Mouse (Mus musculus): Measurements from ENCODE around the gene Mettl26. TPM values are rescaled to one million over a fixed set of nuclear protein-coding genes. Genes with fewer than 3 reads are reported as not detected.

The Mettl26 gene
- polyA plus RNA-seq, 1 experiment from 2014 or later: 50.5 TPM

DNA sequence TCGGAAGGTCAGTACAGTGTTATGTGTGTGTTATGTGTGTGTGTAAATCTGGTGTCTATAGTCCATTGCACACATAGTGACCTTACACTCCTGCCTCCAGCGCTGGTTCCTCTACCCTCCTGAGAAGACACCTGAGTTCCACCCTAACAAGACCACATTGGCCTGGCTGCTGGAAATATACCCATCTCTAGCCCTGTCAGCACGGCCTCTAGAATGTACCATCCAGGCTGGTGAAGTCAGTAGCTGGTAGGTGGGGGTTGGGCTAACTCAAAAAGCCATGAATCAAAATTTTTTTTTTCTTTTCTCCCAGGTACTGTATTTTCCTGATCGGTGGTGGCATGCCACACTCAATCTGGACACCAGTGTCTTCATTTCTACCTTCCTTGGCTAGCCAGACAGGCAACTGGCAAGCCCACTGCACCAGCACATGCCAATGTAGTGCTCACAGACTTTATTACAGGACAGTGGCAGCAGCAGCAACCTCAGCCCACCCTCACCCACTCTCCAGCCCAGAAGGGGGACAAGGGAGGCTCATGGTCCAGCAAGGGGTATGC, 44.6 kb upstream of the Mettl26 start:
- H3K4me2 ChIP-seq (ENCODE audit: low read depth, low read length): peak overlapping the region; percentile 69; the same call in 1 of the 2 replicates
- 66% methylated on average over 4 of the region's 4 CpGs for WGBS (ENCODE audit: insufficient replicate concordance)
- no peaks in the 10 kb centered on the region for H3K9me3 ChIP-seq (replicated peaks; ENCODE audit: control insufficient read depth, low read length)
- no peaks in the 10 kb centered on the region for H3K27me3 ChIP-seq (ENCODE audit: control insufficient read depth, insufficient read depth, low read depth, low read length)
- peak overlapping the region; percentile 60; the same call in 1 of the 2 replicates for H3K4me3 ChIP-seq (ENCODE audit: low read depth, low read length)
- peaks cover 60% of the 10 kb centered on the region for H3K4me1 ChIP-seq (ENCODE audit: control insufficient read depth, low read depth, low read length)
- peak overlapping the region; percentile 75; the same call in 1 of the 2 replicates for H3K27ac ChIP-seq (ENCODE audit: low read length)
- H3K9ac ChIP-seq (ENCODE audit: low read depth, low read length): no peak overlapping the region; the same call in 1 of the 2 replicates
- ATAC-seq (ENCODE audit: low read depth): no peak
- H3K36me3 ChIP-seq (ENCODE audit: control insufficient read depth, insufficient read depth): peaks cover 14% of the 10 kb centered on the region

- no peak for ATAC-seq (ENCODE audit: low read depth)
- 78% methylated on average over 14 of the region's 14 CpGs for WGBS (ENCODE audit: insufficient replicate concordance)
- no peaks in the 10 kb centered on the region for H3K9me3 ChIP-seq (replicated peaks; ENCODE audit: control insufficient read depth, low read length)
- 0 out of 2 replicates have a peak overlapping the region, but pooled peaks have one; percentile 99 for H3K4me2 ChIP-seq (ENCODE audit: low read depth, low read length)
- H3K27me3 ChIP-seq (ENCODE audit: control insufficient read depth, insufficient read depth, low read depth, low read length): no peaks in the 10 kb centered on the region
- H3K27ac ChIP-seq (ENCODE audit: low read length): no peak overlapping the region
- H3K4me1 ChIP-seq (ENCODE audit: control insufficient read depth, low read depth, low read length): peaks cover 63% of the 10 kb centered on the region
- H3K36me3 ChIP-seq (ENCODE audit: control insufficient read depth, insufficient read depth): peaks cover 14% of the 10 kb centered on the region
- H3K9ac ChIP-seq (ENCODE audit: low read depth, low read length): no peak overlapping the region; the same call in 1 of the 2 replicates
- no peak overlapping the region for H3K4me3 ChIP-seq (ENCODE audit: low read depth, low read length)
Measured at GRCm38 (mm10) chr17:25830806-25831431, 44.0 kb upstream of the Mettl26 start.

- Histone ChIP-seq H3K36me3 (ENCODE audit: control insufficient read depth, insufficient read depth) (peaks cover 14% of the 10 kb centered on the region), H3K4me2 (ENCODE audit: low read depth, low read length) (peak overlapping the region; percentile 99), H3K4me1 (ENCODE audit: control insufficient read depth, low read depth, low read length) (peaks cover 71% of the 10 kb centered on the region), H3K27ac (ENCODE audit: low read length) (peak overlapping the region; percentile 97), H3K9me3 (replicated peaks; ENCODE audit: control insufficient read depth, low read length) (no peaks in the 10 kb centered on the region), H3K9ac (ENCODE audit: low read depth, low read length) (peak overlapping the region; percentile 79), H3K27me3 (ENCODE audit: control insufficient read depth, insufficient read depth, low read depth, low read length) (no peaks in the 10 kb centered on the region), H3K4me3 (ENCODE audit: low read depth, low read length) (peak overlapping the region; percentile 92)
- 41% methylated on average over 21 of the region's 21 CpGs for WGBS (ENCODE audit: insufficient replicate concordance)
- ATAC-seq (ENCODE audit: low read depth): no peak
Measured at GRCm38 (mm10) chr17:25831451-25832281, 43.2 kb upstream of the Mettl26 start.

GRCm38 (mm10) chr17:25832436-25833290, 42.2 kb upstream of the Mettl26 start:
- Histone ChIP-seq H3K4me2 (ENCODE audit: low read depth, low read length) (peak overlapping the region; percentile 99), H3K4me3 (ENCODE audit: low read depth, low read length) (peak overlapping the region; percentile 92), H3K27ac (ENCODE audit: low read length) (peak overlapping the region; percentile 97), H3K9ac (ENCODE audit: low read depth, low read length) (peak overlapping the region; percentile 91), H3K36me3 (ENCODE audit: control insufficient read depth, insufficient read depth) (peaks cover 14% of the 10 kb centered on the region), H3K9me3 (replicated peaks; ENCODE audit: control insufficient read depth, low read length) (no peaks in the 10 kb centered on the region), H3K4me1 (ENCODE audit: control insufficient read depth, low read depth, low read length) (peaks cover 80% of the 10 kb centered on the region), H3K27me3 (ENCODE audit: control insufficient read depth, insufficient read depth, low read depth, low read length) (no peaks in the 10 kb centered on the region)
- WGBS (ENCODE audit: insufficient replicate concordance): under 1% methylated on average over 71 of the region's 77 CpGs
- ATAC-seq (ENCODE audit: low read depth): peak; percentile 91

- Histone ChIP-seq H3K4me1 (ENCODE audit: control insufficient read depth, low read depth, low read length) (peaks cover 77% of the 10 kb centered on the region), H3K4me2 (ENCODE audit: low read depth, low read length) (peak within 1 kb of the TSS; percentile 99), H3K27ac (ENCODE audit: low read length) (peak within 1 kb of the TSS; percentile 97), H3K4me3 (ENCODE audit: low read depth, low read length) (peak within 1 kb of the TSS; percentile 92), H3K9me3 (replicated peaks; ENCODE audit: control insufficient read depth, low read length) (no peaks in the 10 kb centered on the region), H3K9ac (ENCODE audit: low read depth, low read length) (peak within 1 kb of the TSS; percentile 91), H3K27me3 (ENCODE audit: control insufficient read depth, insufficient read depth, low read depth, low read length) (no peaks in the 10 kb centered on the region), H3K36me3 (ENCODE audit: control insufficient read depth, insufficient read depth) (peaks cover 16% of the 10 kb centered on the region)
- under 1% methylated on average over 24 of the region's 24 CpGs for WGBS (ENCODE audit: insufficient replicate concordance)
- ATAC-seq (ENCODE audit: low read depth): peak; percentile 64
Measured at GRCm38 (mm10) chr17:25833291-25833663, 41.6 kb upstream of the Mettl26 start, which contains the start of gene Stub1. Stub1 (minus strand) TSS chr17:25833404.

DNA sequence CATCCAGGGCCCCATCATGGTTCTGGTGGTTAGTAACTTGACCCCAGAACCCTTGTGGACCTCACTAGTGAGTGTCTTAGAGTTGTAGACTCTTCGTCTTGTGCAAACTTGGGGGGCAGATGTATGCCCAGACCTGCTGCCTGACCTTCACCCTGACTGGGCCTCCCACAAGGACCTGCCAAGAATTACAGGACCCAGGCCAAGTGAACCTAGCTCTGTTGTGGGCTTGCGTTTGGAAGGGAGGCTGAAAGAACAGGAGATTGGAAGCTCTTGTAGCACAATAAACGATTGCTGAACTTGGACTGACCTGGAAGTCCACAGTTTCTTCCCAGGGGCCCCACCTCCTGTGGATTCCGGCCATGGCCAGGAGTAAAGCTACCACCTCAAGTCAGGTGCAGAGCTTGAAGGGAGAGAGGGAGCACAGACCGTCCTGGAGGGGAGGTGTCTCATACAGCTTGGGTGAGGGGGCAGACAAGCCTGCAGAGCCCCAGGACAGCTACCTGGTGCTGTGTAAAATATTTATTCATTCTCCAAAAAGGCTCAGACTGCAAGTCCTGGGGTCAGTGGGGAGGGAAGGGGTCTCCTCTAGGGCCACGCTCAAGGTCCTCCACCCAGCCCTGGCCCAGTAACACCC, 40.8 kb upstream of the Mettl26 start:
- Histone ChIP-seq H3K9me3 (replicated peaks; ENCODE audit: control insufficient read depth, low read length) (no peaks in the 10 kb centered on the region), H3K4me1 (ENCODE audit: control insufficient read depth, low read depth, low read length) (peaks cover 73% of the 10 kb centered on the region), H3K4me2 (ENCODE audit: low read depth, low read length) (peak overlapping the region; percentile 99), H3K36me3 (ENCODE audit: control insufficient read depth, insufficient read depth) (peaks cover 18% of the 10 kb centered on the region), H3K4me3 (ENCODE audit: low read depth, low read length) (peak overlapping the region; percentile 92), H3K27me3 (ENCODE audit: control insufficient read depth, insufficient read depth, low read depth, low read length) (no peaks in the 10 kb centered on the region), H3K27ac (ENCODE audit: low read length) (peak overlapping the region; percentile 97), H3K9ac (ENCODE audit: low read depth, low read length) (peak overlapping the region; percentile 91)
- WGBS (ENCODE audit: insufficient replicate concordance): 31% methylated on average over 6 of the region's 6 CpGs
- no peak for ATAC-seq (ENCODE audit: low read depth)

DNA sequence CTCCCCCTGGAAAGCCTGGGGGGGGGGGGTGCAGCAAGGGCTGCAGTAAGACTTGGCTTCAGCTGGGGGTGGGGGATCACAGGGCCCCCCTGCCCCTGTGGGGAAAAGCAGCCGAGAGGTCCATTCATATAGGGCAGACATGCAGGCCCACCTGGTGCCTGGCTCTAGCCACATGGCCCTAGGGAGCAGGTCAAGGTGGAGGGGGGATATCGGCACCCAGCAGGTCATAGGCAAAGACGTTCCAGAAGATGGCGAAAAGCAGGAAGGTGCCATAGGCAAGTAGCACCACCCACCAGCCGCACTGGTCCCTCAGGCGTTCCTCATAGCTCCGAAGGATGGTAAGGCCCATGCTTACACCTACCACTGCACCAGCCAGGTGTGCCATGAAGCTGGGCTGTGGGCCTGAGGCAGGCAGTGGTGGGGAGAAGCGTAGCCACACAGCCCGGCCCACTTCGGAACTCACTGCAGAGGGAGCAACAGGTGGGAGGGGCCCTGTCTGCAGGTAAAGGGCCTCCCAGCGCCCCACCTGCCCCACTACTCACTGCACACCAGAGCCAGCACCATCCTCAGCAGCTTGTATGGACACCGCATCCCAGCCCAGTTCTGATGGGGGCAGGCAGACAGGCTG, 40.2 kb upstream of the Mettl26 start:
- Histone ChIP-seq H3K27me3 (ENCODE audit: control insufficient read depth, insufficient read depth, low read depth, low read length) (no peaks in the 10 kb centered on the region), H3K9me3 (replicated peaks; ENCODE audit: control insufficient read depth, low read length) (no peaks in the 10 kb centered on the region), H3K27ac (ENCODE audit: low read length) (no peak overlapping the region), H3K9ac (ENCODE audit: low read depth, low read length) (peak overlapping the region; percentile 91), H3K4me3 (ENCODE audit: low read depth, low read length) (peak overlapping the region; percentile 92), H3K4me2 (ENCODE audit: low read depth, low read length) (peak overlapping the region; percentile 99), H3K4me1 (ENCODE audit: control insufficient read depth, low read depth, low read length) (peaks cover 68% of the 10 kb centered on the region), H3K36me3 (ENCODE audit: control insufficient read depth, insufficient read depth) (peaks cover 24% of the 10 kb centered on the region)
- ATAC-seq (ENCODE audit: low read depth): no peak
- WGBS (ENCODE audit: insufficient replicate concordance): 75% methylated on average over 12 of the region's 12 CpGs

GRCm38 (mm10) chr17:25835301-25835700, 39.6 kb upstream of the Mettl26 start:
- peaks cover 64% of the 10 kb centered on the region for H3K4me1 ChIP-seq (ENCODE audit: control insufficient read depth, low read depth, low read length)
- peaks cover 27% of the 10 kb centered on the region for H3K36me3 ChIP-seq (ENCODE audit: control insufficient read depth, insufficient read depth)
- ATAC-seq (ENCODE audit: low read depth): no peak
- H3K4me3 ChIP-seq (ENCODE audit: low read depth, low read length): no peak overlapping the region
- H3K27ac ChIP-seq (ENCODE audit: low read length): no peak overlapping the region
- 87% methylated on average over 7 of the region's 7 CpGs for WGBS (ENCODE audit: insufficient replicate concordance)
- H3K9me3 ChIP-seq (replicated peaks; ENCODE audit: control insufficient read depth, low read length): no peaks in the 10 kb centered on the region
- no peak overlapping the region for H3K9ac ChIP-seq (ENCODE audit: low read depth, low read length)
- H3K4me2 ChIP-seq (ENCODE audit: low read depth, low read length): no peak overlapping the region; the same call in 1 of the 2 replicates
- no peaks in the 10 kb centered on the region for H3K27me3 ChIP-seq (ENCODE audit: control insufficient read depth, insufficient read depth, low read depth, low read length)

All from liver, embryonic 16.5 days (tissue).